In the genomic region with DNA sequence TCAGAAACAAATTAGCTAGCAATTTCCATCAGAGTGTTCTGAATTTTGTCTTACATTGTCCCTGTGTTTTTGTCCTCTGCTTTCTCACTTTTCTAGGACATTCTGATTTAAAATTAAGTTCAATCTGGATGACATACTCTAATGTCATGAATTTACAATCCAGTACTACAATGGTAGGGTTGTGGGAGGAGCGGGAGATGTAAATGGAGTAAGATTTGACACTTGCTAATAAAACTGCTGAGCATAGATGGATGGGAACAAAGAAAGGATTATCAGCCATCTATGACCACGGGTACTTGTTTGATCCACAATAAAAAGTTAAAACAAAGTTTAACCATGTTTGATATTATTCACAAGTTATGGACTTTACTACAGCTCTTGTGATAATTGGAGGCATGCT, we compare ENCODE assay signal across 27 mouse cellular contexts.
"Had no signal": no experiment of that assay in that cellular context is flagged by ENCODE, and none has a peak within 500 bp of the region (broad histone marks: within the 10 kb centered on the region; RNA-seq: fewer than 3 reads in every experiment).

No protein-coding gene starts in this region.

- H3K27me3 ChIP-seq: heart, embryonic 12.5 days; hindbrain, embryonic 12.5 days; intestine, embryonic 15.5 days; limb, embryonic 13.5 days; limb, embryonic 15.5 days; liver, embryonic 12.5 days had no signal

- H3K4me2 ChIP-seq: heart, embryonic 12.5 days; hindbrain, embryonic 12.5 days; hindbrain, embryonic 14.5 days; intestine, embryonic 15.5 days; limb, embryonic 13.5 days; limb, embryonic 15.5 days; liver, embryonic 12.5 days had no signal

- H3K9me3 ChIP-seq: heart, embryonic 10.5 days; heart, embryonic 12.5 days; hindbrain, embryonic 10.5 days; hindbrain, embryonic 12.5 days; intestine, embryonic 15.5 days; limb, embryonic 13.5 days; limb, embryonic 15.5 days; liver, embryonic 12.5 days had no signal

- ATAC-seq: hindbrain, embryonic 16.5 days; inflammation-experienced regulatory T-cells, adult 6 months; intestine, embryonic 15.5 days; intestine, postnatal 0 days; liver, embryonic 12.5 days had no signal

- H3K4me1 ChIP-seq: heart, embryonic 10.5 days; heart, embryonic 12.5 days; hindbrain, embryonic 10.5 days; hindbrain, embryonic 12.5 days; intestine, embryonic 15.5 days; limb, embryonic 13.5 days; limb, embryonic 15.5 days; liver, embryonic 12.5 days had no signal

- H3K36me3 ChIP-seq: heart, embryonic 10.5 days; heart, embryonic 12.5 days; hindbrain, embryonic 10.5 days; hindbrain, embryonic 12.5 days; intestine, embryonic 15.5 days; limb, embryonic 13.5 days; limb, embryonic 15.5 days; liver, embryonic 12.5 days had no signal

- H3K27ac ChIP-seq: gastrocnemius, adult 2 months; heart, embryonic 10.5 days; hindbrain, embryonic 10.5 days; hindbrain, embryonic 12.5 days; hindbrain, embryonic 14.5 days; intestine, embryonic 15.5 days; layer of hippocampus, adult 2 months; limb, embryonic 13.5 days; limb, embryonic 15.5 days; liver, embryonic 12.5 days; liver, embryonic 14.5 days had no signal

- H3K9ac ChIP-seq: heart, embryonic 12.5 days; hindbrain, embryonic 12.5 days; hindbrain, embryonic 14.5 days; intestine, embryonic 15.5 days; limb, embryonic 13.5 days; limb, embryonic 15.5 days; liver, embryonic 12.5 days; liver, embryonic 14.5 days had no signal

- DNase-seq: gastrocnemius, adult 2 months; gastrocnemius, postnatal 10 days; gastrocnemius, postnatal 25 days; heart, adult 18-20 months; heart, postnatal 10 days; heart, postnatal 4 days; kidney, adult 18-20 months; kidney, adult 8-10 months; kidney, postnatal 10 days; kidney, postnatal 25 days; kidney, postnatal 4 days; layer of hippocampus, postnatal 36 days; left cerebral cortex, postnatal 4 days had no signal

- H3K4me3 ChIP-seq: gastrocnemius, adult 2 months; heart, embryonic 10.5 days; heart, embryonic 12.5 days; hindbrain, embryonic 10.5 days; hindbrain, embryonic 12.5 days; intestine, embryonic 15.5 days; layer of hippocampus, adult 2 months; limb, embryonic 13.5 days; limb, embryonic 15.5 days; liver, embryonic 12.5 days had no signal
